Mouse (Mus musculus): Measurements from ENCODE around the gene Mslnl.

Mslnl gene

DNA sequence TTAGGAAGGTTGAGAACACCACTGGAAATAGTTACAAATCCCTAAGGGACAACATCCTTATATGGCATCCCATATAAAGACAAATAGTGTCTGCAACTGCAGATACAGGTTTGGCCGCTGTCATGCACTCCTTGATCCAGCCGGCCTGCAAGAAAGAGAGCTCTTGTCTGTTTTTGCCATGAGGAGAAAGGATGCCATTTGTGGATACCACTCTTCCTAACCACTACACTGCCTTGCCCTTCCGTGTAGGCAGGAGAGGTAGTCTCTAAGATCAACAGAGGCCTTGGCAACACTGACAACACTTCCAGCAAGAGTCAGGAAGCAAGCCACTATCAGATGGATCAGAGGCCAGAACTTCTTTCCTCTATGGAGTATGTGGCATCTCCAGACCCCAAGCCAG lies 50.4 kb downstream of the Mslnl start, which contains the start of gene Ccdc78:
Gene Ccdc78, plus strand, starts transcription at position 301 of the 400 bp plus-strand sequence.
- no peak for DNase-seq (ENCODE audit: low spot score)

DNA sequence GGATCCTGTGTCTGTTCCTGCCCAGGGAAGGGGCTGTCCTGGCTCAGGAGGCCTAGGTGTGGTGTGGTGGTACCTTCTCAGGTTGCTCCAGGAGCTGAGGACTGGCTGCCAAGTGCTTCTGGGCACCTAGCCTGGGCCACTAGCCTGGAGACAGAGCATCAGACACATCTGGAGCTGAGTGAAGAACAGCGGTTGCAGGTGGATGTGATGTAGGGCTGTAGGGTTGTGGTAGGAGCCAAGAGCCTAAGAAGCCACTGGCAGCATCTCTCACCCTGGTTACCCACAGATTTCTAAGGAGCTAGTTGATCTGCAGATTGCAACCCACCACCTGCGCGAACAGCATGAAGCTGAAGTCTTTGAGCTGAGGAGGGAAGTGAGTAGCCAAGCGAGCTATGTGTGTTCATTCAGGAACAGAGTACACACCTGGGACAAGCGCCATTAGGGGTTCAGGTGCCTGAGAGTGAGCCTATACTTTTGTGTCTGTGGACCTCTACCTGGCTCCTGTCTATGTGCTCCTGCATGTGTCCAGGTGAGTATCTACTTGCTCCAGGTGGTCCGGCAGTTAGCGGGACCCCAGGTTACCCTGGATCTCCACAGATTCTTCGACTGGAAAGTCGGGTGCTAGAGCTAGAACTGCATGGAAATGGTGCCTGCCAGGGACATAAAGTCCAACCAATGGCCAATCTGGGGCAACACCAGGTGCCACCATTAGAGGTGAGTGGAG lies 51.1 kb downstream of the Mslnl start:
- no peak for DNase-seq (ENCODE audit: low spot score)

- no peak for DNase-seq (ENCODE audit: low spot score)
These were observed 55.5 kb downstream of the Mslnl start for GRCm38 (mm10) chr17:25791320-25791842.

DNA sequence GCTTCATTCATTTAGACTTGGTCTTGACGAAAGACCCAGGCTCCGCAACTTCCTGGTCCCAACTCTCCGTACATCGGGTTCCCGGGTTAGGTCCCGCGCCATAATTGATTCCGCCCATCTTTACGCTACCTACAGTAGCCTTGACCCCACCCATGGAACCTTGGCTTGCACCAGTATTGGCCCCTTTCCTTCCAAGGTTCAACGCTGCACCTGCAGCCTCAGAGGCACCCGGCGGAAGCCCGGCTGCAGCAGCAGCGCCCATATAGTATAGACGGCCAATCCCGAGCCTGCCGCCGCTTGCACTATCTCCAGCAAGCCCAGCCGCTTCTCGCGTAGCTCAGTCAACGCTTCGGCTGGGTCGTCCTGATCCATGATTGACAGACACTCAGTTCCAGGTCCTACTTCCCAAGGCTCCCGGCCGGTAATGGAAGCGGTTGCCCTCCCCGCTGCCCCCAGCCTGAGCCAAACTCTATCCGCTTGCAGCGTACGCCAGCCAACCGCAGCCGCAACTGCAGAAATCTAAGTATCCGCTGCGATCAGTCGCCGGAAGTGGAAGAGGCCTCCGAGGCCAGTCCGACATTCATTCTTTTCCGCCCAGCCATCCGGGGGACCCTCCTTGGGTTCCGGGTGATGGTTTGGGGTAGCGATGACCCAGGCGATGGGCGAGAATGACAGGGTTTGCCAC lies 56.1 kb downstream of the Mslnl start:
- DNase-seq (ENCODE audit: low spot score): no peak

DNA sequence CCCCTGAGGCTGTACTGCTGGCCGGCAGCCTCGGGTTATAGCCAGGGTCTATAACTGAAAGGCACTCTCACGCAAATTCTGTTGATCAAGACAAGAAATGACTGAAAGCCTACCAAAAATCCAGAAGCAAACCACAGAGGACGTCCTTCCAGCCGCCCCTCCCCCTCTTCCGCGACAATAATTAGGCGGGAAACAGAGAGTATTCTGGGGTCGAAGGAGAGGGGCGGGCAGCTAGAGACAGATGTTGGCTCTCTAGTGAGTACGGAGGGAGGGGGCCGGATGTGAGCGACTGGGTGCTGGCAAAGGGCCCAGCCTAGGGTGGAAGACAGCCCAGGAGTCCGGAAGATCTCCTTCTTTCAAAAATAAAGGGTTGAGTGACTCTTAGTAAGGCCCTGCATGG lies 56.8 kb downstream of the Mslnl start, which contains the start of gene Fam173a:
Gene Fam173a, minus strand, starts transcription at position 287 of the 400 bp plus-strand sequence.
- no peak for DNase-seq (ENCODE audit: low spot score)

DNA sequence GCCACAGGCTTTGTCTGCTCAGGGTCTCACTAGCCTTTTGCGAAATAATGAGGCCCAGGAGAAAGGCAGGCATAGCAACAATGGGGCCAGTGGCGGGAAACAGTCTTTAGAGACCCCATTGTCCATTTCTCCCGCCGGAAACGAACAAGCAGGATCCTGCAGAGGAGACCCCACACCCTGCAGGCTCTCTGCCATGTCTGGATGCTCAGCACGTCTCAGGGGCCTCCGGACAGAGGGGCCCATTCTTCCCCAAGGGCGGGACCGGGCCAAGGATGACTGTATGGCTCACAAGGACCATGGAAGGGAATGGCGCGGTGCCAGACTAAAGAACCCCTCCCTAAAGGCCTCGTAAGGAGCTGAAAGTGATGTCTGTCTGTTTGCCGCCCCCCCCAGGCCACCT lies 58.4 kb downstream of the Mslnl start:
- no peak for DNase-seq (ENCODE audit: low spot score)

- DNase-seq (ENCODE audit: low spot score): no peak
These were observed 59.2 kb downstream of the Mslnl start for GRCm38 (mm10) chr17:25794998-25795397.

DNA sequence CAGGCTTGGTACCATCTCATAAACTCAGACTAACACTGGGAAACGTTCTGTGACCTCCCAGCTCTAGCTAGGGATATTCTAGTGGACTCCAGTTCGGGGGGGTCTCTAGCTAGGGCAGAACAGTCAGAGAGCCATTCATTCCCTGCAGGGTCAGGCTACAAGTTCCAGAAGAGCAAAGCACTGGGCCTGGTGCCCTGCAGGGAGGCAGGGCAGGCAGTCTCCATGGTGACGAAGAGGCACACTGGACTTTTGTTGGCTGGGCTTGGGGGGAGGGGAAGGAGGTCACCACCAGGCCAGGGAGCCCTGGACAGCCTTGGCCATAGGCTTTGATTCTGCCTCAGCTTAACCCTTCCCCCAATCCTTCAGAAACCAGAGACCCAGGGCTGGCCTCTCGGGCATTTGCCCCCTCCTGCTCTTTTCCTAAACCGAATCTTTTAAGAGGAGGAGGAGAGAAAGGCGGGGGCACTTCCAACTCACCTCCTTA lies 59.8 kb downstream of the Mslnl start, which contains the start of gene AC134908.4:
Gene AC134908.4, minus strand, starts transcription at position 51 of the 484 bp plus-strand sequence.
- DNase-seq (ENCODE audit: low spot score): no peak

DNA sequence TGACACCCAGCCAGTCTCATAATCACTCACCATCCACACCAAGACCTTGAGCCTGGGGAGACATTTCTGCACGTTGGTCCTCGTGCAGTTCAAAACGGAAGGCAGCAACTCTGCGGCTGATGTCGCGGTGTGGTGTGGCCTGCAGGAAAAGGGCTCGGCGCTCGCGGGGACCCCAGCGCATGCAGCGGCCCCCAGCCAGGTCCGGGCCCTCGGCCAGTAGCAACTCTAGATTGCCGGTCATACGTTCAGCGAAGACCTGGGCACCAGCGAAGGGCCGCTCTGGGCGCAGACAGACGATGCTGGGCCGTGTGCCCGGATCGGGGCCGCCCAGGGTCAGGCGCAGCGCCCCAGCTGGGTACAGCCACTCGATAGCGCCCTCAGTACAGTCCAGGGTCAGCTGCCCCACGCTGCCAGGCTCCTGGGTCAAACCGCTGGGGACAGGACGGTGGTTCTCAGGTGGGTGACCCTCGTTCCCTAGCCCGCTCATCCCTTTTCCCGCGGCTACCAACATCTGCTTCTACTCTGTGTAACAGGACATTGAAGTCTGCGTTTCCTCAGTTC lies 60.4 kb downstream of the Mslnl start:
- no peak for DNase-seq (ENCODE audit: low spot score)

- DNase-seq (ENCODE audit: low spot score): no peak
These were observed 61.1 kb downstream of the Mslnl start, which contains the start of gene Metrn for GRCm38 (mm10) chr17:25796951-25797369. TSS of gene Metrn (minus strand) at chr17:25797136.

Measured in layer of hippocampus, adult 9-10 months (tissue).